Mouse (Mus musculus) cerebellum, adult 9-11 months (tissue): ENCODE results near the gene Lmna.

Source experiments
- DNase-seq: peaks from one replicate; pipeline ENCODE4 v3.0.0; 2022

Gene Lmna

DNA sequence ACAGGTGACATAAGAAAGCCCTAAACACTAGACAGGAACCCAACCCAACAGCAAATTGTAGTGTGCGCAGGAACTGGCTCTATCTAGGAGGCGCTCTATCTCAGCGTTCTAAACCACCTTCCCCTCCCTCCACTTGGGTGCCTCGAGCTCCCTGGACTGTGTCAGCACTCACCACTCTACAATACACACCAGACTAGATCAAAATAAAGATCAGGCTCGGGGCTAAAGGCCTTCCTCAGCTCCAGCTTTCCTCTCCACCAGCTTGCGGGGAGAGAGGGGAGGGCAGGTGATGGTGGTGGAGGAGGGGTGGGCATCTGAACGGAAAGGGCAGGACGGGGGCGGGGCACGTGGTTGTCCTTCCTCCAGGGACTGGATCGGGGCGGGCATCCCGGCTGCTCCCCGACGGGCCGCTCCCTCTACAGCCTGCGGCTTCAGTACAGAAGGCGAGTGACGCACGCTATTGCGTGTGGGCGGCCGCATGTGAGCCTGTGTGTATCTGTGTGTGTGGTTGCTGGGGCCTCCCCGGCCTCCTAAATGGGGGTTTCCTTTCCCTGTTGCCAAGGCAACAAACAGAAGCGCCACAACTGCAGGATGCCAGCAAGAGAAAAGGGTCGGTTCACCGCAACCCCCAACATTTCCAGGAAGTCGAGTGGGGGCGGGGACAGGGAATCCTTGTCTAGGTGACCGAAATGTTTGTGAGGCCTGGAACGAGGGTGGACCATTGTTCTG, at the start of gene Lmna:
Gene Lmna (minus strand): TSS at position 265 of the 729 bp plus-strand sequence.
- DNase-seq: peak; percentile 95

DNA sequence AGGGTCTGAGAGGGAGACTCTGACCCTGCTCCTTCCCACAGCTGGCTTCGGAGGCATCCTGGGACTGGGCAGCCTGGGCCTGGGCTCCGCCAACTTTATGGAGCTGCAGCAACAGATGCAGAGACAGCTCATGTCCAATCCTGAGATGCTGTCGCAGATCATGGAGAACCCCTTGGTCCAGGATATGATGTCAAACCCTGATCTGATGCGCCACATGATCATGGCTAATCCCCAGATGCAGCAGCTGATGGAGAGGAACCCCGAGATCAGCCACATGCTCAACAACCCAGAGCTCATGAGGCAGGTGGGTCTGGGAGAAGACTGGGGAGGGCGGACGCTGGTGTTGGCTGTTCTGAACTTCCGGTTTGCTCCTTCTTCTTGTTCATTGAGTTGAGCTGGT, 46.9 kb upstream of the Lmna start:
- DNase-seq: no peak

DNA sequence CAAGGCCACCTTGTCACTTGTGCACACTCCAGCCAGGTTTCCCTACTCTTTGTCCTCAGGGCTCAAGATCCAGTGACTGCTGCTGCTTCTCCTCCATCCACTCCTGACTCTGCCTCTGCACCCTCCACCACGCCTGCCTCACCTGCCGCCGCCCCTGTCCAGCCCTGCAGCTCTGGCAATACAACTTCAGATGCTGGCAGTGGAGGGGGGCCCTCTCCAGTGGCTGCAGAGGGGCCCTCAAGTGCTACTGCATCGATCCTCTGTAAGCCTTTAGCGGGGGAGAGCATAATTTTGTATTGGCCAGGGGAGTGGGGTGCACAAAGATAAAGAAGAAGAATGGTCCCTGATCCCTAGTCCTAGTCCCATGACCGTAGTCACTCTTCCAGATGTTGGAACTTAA, 46.0 kb upstream of the Lmna start:
- DNase-seq: no peak

GRCm38 (mm10) chr3:88555069-88555605, 45.4 kb upstream of the Lmna start:
- DNase-seq: no peak

GRCm38 (mm10) chr3:88553880-88554586, 44.3 kb upstream of the Lmna start:
- DNase-seq: peak; percentile 89

GRCm38 (mm10) chr3:88553525-88553879, 43.7 kb upstream of the Lmna start, which contains the start of gene Ubqln4:
Ubqln4 (plus strand) TSS chr3:88553758.
- no peak for DNase-seq

- DNase-seq: peak; percentile 98
Observed at GRCm38 (mm10) chr3:88552676-88553524, 43.1 kb upstream of the Lmna start, which contains the start of gene Lamtor2. Lamtor2 (minus strand) TSS chr3:88553074.

DNA sequence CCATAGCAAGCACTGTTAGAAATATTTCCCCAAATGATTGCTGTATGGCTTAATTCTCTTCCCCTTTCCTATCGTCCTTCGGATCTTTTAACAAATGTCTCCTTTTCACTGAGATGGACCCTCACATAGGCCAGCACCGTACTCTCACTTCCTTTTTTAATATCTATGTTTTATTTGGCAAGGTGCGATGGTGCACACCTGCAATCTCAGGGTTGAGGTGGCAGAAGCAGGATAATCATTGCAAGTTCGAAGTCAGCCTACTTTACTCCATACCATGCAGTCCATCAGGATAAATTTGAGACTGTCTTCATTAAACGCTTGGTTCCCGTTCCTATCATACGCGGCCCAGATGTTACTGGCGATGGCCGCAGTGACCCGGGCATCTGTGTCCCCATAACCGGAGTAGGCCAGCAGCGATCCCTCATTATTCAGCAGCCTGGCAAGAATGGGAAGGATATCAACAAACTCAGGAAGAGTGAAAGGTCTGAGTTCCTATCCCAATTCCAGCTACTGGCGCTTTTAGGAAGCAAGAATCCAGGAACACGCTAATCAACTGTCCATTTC, 42.4 kb upstream of the Lmna start:
- DNase-seq: no peak

DNA sequence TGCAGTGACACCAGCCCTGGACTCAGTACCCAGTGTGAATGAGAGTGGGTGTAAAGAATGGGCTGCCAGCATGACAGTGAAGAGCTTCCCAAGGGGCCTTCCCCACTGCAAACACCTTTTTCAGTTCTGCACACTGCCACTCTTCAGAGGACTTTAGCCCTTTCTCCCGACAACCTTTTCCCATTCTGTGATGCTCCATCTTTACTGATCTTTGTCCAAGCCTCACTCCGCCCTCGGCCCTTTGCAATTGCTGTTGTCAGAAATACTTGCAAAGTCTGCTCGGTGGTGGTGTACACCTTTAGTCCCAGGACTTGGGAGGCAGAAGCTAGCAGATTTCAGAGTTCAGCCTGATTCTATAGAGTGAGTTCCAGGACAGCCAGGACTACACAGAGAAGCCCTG, 41.8 kb upstream of the Lmna start:
- no peak for DNase-seq

GRCm38 (mm10) chr3:88548180-88548917, 38.6 kb upstream of the Lmna start, which contains the start of gene Rab25:
Rab25 (minus strand) TSS chr3:88548300.
- DNase-seq: no peak

GRCm38 (mm10) chr3:88546674-88547418, 37.1 kb upstream of the Lmna start:
- DNase-seq: peak; percentile 34

DNA sequence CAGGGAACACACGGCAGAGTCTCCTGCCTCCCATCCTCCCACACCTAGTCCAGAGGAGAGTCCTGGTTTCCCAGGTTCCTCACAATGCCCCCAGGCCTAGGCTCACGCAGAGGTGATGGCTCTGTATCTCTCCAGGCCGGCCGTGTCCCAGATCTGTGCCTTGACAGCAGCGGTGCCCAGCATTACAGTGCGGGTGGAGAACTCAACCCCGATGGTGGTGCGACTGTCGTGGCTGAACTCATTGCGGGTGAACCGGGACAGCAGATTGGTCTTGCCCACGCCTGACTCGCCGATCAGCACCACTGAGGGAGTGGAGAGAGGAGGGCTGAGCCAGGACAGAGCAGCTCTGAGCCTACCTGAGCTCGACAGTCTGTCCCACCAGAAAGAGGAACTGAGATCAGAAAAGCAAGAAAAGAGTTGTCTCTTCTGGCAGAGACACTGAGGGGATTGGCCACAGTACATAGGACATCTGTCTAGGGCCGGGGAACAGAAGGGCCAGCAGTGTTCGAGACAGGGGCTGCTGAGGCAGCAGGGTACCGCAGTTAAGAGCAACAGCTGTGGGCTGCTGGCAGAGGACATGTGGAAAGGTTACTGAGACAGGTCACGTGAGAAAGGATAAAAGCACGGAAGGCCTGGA, 35.3 kb upstream of the Lmna start:
- no peak for DNase-seq

DNA sequence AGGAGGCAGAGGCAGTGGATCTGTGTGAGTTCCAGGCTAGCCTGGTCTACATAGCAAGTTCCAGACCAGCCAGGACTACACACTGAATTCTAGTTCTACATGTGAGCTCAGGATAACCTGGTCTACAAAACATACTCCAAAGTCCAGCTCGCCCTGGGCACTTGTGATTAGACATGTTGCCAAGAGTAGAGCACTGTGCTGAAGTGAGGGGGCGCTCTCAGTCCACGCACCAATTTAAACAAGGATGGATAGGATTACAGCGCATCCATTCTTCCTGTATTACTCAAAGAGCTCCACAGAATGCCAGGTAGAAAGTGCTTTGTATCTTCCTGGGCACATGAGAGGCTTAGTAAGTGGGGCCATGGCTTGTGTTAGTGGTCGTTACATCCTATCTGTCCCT, 34.8 kb upstream of the Lmna start:
- DNase-seq: no peak

GRCm38 (mm10) chr3:88543651-88544410, 34.1 kb upstream of the Lmna start:
- DNase-seq: no peak

GRCm38 (mm10) chr3:88543174-88543573, 33.4 kb upstream of the Lmna start:
- no peak for DNase-seq

- DNase-seq: no peak
Observed at GRCm38 (mm10) chr3:88542486-88542885, 32.7 kb upstream of the Lmna start.

DNA sequence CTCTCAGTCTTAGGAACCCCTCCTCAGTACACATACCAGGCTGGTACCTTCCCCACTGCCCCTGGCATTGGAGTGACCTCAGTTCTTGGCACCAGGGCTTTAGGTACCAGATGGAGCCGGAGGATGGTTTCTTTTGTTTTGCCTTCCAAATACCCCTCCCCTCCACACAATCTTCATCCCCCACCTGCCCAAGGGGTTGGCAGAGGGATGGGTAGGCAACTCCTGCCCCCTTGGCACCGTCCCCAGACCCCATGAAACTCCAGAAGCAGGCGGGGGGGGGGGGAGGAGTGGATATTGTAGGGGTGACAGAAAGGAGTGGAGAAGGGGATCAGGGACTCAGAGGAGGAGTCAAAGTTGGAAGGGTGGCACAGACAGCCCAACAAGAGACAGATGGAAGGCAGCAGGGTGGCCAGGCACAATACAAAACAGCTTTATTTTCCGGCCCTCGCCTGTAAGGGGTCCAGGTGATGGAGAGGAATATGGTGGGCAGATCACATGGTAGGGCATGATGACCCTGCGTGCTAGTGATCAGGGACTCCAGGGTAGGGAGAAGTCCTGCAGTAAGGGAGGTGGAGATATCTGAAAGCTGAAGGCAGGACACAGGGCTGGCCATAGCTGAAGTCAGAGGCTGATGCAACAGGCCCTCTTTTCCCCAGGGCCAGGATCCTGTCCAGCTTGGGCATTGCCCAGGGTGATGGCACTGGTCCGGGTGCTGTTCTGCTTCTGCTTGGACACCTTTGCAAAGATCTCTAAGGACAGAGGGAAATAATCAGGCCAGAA, 32.1 kb upstream of the Lmna start:
- DNase-seq: peak; percentile 70

GRCm38 (mm10) chr3:88540085-88540484, 30.3 kb upstream of the Lmna start:
- no peak for DNase-seq

GRCm38 (mm10) chr3:88539397-88539796, 29.6 kb upstream of the Lmna start:
- no peak for DNase-seq
